Mouse (Mus musculus) c-Kit-positive CD71-positive TER-119-positive erythroid progenitor cells, embryonic 14.5 days (primary cell): ENCODE results near the gene Vmn2r54.
"Not testable (repeated sequence)": the region's sequence is repeated elsewhere in the genome, so short reads cannot be mapped to it uniquely, and the experiment has no call there.

Source experiments
- DNase-seq: peaks from one replicate; pipeline ENCODE4 v3.0.0-alpha.2; 2013; ENCODE audit warnings: low spot score

The Vmn2r54 gene

DNA sequence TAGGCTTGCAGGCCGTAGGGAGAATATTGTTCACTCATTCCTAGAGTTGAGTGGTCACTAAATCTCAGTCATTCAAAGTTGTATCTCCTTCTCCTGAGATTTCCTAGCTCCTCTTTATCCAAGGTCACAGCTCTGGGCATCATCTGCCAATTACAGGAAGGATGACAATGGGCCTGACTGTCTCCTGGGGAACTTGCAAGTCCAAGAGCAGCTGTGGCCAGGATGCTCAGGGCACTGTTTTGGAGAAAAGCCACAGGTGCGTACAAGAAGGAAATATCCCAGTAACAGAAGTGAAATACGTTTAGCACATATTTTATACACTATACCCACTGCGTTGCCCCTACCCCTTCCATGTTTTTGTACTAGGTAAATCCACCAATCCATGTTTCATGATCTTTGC lies at the start of gene Vmn2r54:
Vmn2r54 (minus strand) TSS at position 101 of the 400 bp plus-strand sequence.
- not testable (repeated sequence) for DNase-seq

DNA sequence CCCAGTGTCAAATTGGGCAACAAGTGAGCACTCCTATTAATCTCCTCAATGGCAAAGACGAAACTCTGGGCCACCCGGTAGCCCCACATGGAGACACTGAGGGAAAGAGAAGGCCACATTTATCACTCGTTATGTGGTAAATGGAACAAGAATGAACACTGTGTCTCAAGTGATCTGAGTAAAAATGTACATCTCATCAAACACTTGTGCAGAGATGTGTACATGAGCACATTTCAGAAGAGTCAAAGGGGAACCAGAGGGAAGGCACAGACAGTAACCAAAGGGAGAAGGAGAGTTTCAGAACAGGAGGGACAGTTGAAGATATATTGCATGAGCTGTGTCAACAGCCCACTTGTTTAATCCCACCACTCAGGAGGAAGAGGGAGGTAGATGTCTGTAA lies 44.8 kb upstream of the Vmn2r54 start, which contains the start of gene Vmn2r55:
Vmn2r55 (minus strand) TSS at position 101 of the 400 bp plus-strand sequence.
- DNase-seq, result not testable (repeated sequence)

DNA sequence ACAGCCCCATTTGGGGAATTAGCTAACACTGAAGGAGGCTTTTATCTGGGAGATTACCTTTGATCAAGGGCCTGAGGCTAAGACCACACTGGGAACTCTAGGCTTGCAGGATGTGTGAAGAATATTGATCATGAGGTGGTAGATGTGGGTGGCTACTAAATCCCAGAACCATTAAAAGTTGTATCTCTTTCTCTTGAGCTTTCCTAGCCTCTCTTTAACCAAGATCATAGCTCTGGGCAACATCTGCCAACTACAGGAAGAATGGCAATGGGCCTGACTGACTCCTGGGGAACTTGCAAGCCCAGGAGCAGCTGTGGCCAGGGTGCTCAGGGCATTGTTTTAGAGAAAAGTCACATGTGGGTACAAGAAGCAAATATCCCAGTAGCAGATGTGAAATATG lies 31.4 kb downstream of the Vmn2r54 start, which contains the start of gene Vmn2r53:
Vmn2r53 (minus strand) TSS at position 101 of the 400 bp plus-strand sequence.
- DNase-seq, result no peak
